Mouse (Mus musculus) kidney, postnatal 10 days (tissue): ENCODE data around the gene Slc22a14.
"Not testable (repeated sequence)": the region's sequence is repeated elsewhere in the genome, so short reads cannot be mapped to it uniquely, and the experiment has no call there.

ENCODE experiments used
- DNase-seq: peaks from one replicate; pipeline ENCODE4 v3.0.0; 2021; ENCODE audit warnings: mixed read lengths

Gene Slc22a14

GRCm38 (mm10) chr9:119321392-119322229 is 43.7 kb downstream of the Slc22a14 start:
- DNase-seq = no peak

- DNase-seq = no peak
Observed at GRCm38 (mm10) chr9:119320946-119321345, 44.4 kb downstream of the Slc22a14 start.

- DNase-seq = no peak
Observed at GRCm38 (mm10) chr9:119320446-119320845, 44.9 kb downstream of the Slc22a14 start.

GRCm38 (mm10) chr9:119318891-119319290 is 46.5 kb downstream of the Slc22a14 start:
- DNase-seq = no peak

GRCm38 (mm10) chr9:119313096-119313495 is 52.3 kb downstream of the Slc22a14 start:
- no peak for DNase-seq

DNA sequence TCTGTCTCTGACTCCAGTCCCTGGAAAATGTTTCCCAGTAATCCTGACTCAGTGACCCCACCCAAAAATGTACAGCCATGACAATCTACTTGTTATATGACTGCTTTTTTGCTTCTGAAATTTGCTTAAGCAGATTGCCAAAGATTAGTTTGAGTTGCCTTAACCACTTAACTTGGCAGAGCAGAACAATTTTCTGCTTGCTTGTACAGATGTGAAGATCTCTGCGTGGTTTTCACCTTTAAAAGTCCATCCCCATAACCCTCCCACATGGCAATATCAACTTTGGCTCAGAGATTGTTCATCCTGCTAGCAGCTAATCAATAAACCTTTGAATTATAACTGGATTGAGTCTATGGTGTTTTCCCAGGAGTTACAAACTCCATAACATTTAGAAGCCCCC is 56.3 kb downstream of the Slc22a14 start:
- no peak for DNase-seq

DNA sequence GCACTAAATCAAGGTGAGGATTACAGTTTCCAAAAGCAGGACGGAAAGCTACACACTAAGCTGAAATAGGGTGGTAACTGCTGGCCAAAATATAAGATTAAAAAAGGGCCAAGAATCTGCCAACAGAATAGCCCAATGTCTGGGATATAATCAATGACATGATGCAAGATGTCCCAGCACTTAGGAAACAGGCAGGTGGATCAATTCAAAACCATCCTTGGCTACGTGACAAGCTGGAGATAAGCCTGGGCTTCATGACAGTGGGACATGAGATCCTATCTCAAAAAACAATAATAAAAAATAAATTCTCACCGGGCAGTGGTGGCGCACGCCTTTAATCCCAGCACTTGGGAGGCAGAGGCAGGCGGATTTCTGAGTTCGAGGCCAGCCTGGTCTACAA is 59.5 kb downstream of the Slc22a14 start:
- DNase-seq = no peak

GRCm38 (mm10) chr9:119298563-119298962 is 66.8 kb downstream of the Slc22a14 start:
- no peak for DNase-seq

DNA sequence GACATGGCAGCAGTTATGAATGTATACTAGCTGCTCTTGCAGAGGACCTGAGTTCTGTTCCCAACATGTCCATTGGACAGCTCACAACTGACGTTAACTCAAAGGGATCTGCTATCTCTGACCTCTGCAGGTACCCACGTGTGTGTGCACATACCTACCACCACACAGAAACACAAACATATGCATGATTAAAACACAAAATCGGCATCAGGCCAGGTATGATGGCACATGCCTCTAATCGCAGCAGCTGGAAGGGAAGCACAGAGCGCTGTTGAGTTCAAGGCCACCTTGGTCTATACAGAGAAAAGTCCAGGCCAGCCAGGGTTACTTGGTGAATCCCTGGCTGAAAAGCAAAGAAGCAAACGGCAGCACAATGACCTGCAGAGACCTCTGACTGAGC is 67.7 kb downstream of the Slc22a14 start:
- no peak for DNase-seq

GRCm38 (mm10) chr9:119290791-119291190 is 74.6 kb downstream of the Slc22a14 start:
- no peak for DNase-seq

- no peak for DNase-seq
Observed at GRCm38 (mm10) chr9:119280894-119281682, 84.3 kb downstream of the Slc22a14 start.

- no peak for DNase-seq
Observed at GRCm38 (mm10) chr9:119278031-119278430, 87.3 kb downstream of the Slc22a14 start.

GRCm38 (mm10) chr9:119276321-119276720 is 89.0 kb downstream of the Slc22a14 start:
- peak; percentile 77 for DNase-seq

DNA sequence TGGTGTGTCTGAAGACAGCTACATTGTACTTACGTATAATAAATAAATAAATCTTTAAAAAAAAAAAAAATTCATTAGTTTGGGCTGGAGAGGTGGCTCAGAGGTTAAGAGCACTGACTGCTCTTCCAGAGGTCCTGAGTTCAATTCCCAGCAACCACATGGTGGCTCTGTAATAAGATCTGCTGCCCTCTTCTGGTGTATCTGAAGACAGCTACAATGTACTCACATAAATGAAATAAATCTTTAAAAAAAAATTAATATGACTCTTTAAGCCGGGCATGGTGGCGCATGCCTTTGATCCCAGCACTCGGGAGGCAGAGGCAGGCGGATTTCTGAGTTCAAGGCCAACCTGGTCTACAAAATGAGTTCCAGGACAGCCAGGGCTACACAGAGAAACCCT is 90.5 kb downstream of the Slc22a14 start:
- not testable (repeated sequence) for DNase-seq

- no peak for DNase-seq
Observed at GRCm38 (mm10) chr9:119271496-119271895, 93.9 kb downstream of the Slc22a14 start.

- DNase-seq = no peak
Observed at GRCm38 (mm10) chr9:119268588-119269145, 96.7 kb downstream of the Slc22a14 start.

- no peak for DNase-seq
Observed at GRCm38 (mm10) chr9:119268120-119268519, 97.2 kb downstream of the Slc22a14 start.

DNA sequence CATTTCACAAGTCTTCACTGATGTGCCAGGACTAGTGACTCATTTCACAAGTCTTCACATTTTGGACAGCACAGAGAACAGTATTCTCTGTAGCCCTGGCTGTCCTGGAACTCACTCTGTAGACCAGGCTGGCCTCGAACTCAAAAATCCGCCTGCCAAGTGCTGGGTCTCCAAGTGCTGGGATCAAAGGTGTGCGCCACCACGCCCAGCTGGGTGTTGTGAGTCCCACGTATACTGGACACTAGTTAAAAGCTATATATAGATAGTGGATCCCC is 99.3 kb downstream of the Slc22a14 start:
- not testable (repeated sequence) for DNase-seq

DNA sequence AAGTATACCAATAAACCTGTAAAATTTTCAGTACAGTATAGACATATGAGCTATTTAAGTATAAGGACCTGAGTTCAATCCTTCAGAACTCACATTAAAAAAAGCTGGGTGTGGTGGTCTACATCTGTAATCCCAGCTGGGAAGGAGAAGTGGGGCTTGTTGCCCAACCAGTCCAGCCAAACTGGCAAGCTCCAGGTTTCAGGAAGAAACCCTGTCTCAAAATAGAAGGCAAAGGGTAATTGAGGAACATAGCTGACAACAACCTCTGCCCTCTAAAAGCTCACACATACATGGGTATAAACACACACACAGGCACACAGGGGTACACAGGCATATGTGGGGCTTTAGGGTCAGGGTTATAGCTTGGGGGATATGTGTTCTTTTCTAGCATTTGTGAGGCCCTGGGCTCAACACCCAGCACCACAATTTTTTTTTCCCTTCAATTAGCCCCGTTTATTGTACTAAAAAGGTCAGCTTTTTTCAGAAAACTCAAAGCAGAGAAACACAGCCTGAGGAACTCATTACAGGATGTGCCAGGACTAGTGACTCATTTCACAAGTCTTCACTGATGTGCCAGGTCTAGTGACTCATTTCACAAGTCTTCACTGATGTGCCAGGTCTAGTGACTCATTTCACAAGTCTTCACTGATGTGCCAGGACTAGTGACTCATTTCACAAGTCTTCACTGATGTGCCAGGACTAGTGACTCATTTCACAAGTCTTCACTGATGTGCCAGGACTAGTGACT is 99.8 kb downstream of the Slc22a14 start:
- not testable (repeated sequence) for DNase-seq

- DNase-seq = no peak
Observed at GRCm38 (mm10) chr9:119263067-119263466, 102.3 kb downstream of the Slc22a14 start.

GRCm38 (mm10) chr9:119260825-119261224 is 104.5 kb downstream of the Slc22a14 start:
- no peak for DNase-seq

GRCm38 (mm10) chr9:119258785-119259184 is 106.6 kb downstream of the Slc22a14 start:
- no peak for DNase-seq

GRCm38 (mm10) chr9:119258128-119258527 is 107.2 kb downstream of the Slc22a14 start:
- DNase-seq = no peak
